Mouse (Mus musculus) cerebellum, postnatal 36 days (tissue): ENCODE data around the gene Gm37240.

Source experiments
- DNase-seq, 2 experiments: peaks; one replicate each; pipeline ENCODE4 v3.0.0; 2021 to 2022; ENCODE audit warnings: mixed read lengths in 2 of 2

The Gm37240 gene

DNA sequence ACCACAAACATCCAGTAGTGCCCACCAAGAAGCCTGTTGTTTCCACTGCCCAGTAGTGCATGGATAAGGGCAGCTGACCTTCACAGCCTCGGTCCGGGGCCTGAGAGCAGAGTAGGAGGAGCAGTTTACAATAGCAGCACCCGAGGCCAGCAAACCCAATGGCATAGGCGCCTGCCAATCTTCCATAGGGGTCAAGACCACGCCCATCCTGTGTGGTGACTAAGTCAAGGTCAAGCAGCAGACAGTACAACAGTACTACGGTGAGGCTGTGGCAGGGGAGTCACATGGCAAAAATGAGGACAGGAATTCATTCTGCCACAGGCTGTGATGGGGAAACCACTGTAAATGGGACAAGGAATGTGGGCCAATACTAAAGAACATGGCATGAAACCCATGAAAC lies 417.6 kb downstream of the Gm37240 start:
- no peak for DNase-seq

DNA sequence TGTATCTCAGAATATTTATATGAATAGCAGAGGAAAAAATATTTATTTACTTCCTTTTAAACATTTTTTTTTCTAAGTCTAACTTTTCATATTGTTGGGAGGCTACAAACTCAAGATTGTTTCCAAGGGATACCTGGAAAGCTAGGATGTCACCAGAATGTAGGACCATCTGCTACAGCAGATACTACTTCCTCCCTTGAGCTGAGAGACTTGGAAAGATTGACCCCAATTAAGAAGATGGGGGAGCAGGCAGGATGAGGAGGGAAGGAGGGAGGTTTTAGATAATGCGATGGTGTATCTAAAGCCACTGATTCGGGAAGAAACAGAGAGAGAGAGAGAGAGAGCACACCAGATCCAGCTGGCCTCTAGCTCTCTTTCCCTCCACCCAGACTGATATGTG lies 418.3 kb downstream of the Gm37240 start:
- DNase-seq = no peak

DNA sequence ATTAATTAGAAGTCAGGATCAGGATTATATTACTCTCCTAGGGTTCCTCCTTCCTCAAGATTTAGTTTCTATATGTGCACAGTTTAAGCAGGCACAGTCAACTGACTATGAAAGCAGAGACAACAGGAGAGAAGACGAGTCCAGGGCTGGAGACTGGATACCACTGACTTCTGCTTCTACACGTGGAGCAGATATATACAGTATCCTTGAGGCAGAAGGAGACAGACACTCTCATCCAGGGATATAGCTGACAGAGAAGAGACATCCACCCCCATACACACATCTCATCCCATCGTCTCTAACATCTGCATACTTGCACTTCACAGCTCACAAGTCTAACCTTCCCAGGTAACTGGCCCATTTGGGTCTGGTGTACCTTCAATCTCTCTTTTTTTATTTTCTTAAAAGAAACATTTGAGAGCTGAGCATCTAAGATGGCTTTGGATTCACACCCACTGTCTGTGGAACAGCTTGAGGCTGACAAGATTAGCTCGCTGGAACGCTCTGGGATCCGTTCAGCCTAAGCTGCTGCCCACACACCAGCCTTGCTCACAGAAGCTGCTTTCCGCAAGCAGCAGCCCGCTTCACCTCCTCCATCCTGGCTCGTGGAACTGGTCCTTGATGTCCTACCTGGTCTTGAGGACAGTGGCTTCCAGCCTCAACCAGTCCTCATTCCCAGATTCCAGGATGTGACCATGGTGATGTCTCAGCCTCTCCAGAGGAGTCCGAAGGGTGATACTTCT lies 421.9 kb downstream of the Gm37240 start:
- DNase-seq = peak; percentile 31 to 43

DNA sequence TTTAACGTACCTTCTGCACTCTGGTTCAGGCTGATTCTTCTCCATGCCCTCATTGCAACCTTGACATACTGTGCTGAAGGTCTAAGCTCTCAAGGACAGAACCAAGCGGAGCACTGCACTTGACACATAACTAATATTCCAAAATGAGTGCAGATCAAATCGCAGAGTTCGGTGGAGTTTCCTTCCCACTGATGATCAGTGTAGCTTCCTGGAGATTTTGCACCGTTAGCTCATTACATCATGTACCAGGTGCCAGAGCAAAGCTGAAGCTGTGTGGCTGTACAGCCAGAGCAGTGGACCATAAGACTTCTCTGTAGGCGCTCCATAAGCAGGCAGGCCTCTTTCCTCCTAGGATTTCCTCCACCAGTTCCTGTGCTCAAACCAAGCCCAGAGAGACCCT lies 427.3 kb downstream of the Gm37240 start:
- no peak for DNase-seq

DNA sequence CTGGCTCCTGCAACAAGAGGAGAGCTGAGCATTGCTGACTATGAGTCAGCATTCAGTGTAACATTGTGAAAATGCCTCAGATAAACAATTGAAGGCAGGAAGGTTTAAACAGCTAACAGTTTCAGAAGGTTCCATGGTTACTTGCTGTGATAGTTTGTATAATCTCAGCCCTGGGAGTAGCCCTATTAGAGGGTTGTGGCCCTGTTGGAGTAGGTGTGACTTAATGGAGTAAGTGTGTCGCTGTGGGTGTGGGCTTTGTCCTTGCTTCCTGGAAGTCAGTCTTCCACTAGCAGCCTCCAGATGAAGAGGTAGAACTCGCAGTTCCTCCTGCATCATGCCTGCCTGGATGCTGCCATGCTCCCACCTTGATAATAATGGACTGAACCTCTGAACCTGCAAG lies 430.3 kb downstream of the Gm37240 start:
- no peak for DNase-seq

DNA sequence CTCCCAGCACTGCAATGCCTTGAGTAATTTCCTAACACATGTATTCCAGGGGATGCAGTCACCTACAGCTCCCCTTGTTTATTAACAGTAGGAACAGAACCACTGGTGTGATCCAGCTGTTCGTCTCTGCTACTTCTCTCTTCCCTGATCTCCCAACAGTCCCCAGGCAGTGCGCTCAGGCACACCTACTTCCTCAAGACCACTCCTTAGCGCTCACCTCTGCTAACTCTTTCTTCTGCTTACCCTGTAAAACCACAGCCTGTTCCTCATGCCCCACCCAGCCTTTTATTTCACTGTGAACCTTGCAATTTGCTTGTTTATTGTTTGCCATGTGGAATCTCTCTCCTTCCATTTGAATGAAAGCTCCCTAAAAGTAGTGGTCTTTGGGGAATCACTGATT lies 431.9 kb downstream of the Gm37240 start:
- DNase-seq = no peak

DNA sequence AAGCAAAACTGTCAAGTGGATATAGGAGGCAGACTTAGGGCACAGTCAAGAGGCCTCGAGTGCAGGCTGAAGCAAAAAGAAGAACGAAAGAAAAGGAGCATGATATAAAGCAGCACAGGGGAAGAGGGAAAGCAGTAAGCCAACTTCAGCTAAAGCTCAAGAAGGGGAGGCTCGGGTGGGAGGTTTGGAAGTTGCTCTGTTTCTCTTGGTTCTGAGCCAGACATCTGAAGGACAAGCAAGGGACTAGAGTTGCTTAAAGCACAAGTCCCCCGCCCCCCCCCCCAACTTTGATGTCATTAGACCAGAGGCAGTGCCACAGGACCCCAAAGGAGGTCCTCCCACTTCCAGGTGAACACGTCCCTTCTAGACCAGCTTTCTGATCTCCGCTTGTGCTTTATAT lies 433.3 kb downstream of the Gm37240 start:
- no peak for DNase-seq

DNA sequence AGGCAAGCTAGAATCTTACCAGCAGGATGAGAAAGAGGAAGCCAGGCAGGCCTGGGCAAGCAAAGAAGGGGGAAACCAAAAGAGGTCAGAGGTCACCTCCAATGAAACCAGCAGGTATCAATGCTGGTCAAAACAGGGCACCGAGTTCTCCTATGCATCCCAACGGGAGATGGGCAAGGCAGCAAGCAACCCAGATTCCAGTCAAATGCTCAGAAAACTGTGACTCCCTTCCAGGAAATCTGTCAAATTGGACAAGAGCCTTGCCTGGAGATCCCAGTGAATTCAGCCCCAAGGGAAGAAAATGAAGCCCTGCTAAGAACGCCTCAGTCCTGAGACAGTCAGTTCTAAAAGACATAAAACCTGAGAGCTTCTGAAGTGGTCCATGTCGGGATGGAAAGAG lies 437.9 kb downstream of the Gm37240 start:
- peak; percentile 42 to 63 for DNase-seq

DNA sequence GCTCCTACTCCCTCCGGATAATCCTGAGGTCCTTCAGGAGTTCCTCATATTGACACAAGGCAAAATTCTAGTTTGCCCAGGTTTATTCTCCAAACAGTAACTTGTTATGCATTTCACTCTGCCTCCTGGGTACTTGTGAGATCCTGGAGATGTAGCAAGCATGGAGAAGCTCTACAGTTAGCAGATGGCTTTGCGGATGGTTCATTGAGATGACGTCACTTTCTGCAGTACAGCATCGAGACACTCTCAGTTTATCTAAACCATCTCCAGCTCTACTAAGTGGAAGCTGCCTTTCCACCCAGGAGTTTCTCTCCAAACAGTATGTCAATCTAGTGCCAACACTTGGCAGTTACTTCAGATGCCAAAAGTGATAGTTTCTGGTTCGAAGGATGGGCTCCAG lies 444.5 kb downstream of the Gm37240 start:
- no peak for DNase-seq

DNA sequence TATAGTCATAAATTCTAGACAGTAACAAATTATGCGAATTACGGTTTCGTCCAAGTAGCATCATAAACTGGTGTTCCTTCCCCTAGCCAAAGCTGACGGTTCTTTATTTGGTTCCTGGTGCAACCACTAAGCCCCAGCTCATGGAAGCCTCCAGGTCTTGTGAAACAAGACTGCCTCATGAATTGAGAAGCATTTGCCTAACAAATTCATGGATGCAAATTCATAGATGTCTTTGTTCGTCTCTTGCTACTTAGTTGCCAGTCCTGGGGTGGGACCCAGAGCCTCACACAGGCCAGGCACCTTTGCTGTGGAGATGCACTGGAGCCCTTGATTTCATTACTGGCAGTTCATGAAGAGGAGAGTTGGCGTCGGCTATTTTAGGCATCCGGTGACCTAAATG lies 445.1 kb downstream of the Gm37240 start:
- DNase-seq = no peak

DNA sequence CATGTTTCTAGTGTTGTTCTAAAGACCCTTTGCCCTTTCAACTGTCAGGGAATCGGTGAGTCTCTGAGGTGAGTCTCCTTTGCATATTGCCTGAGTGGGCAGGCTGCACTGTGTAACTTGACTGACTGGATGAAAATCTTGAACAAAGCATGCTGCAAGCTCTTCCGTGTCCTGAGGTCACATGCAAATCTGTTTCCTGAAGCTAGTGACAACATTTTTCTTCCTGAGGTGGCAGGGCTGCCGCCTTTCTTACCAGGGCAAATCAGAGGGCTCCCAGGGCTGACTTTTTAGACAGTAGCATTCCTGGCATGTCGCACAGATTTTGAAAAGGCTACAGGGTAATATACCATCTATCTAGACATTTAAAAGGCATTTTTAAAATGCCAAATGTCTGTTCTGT lies 451.9 kb downstream of the Gm37240 start:
- no peak for DNase-seq

DNA sequence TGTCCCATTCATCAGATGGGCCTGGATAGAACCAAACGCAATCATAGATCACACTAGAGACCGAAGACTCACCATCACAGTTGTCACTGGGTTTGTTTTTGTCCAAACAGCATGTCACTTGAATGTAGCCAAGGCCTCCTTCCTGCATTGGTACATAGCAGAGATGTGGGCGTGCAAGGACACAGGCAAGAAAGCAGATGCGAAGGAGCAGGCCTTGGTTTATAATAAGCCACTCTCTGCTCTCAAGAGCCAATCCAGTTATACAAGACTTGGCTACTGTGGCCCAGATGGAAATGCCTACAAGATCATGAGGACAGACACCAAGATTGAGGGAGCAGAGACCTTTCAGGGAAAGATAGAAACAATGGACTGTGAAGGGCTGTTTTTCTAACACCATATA lies 456.1 kb downstream of the Gm37240 start:
- no peak for DNase-seq

DNA sequence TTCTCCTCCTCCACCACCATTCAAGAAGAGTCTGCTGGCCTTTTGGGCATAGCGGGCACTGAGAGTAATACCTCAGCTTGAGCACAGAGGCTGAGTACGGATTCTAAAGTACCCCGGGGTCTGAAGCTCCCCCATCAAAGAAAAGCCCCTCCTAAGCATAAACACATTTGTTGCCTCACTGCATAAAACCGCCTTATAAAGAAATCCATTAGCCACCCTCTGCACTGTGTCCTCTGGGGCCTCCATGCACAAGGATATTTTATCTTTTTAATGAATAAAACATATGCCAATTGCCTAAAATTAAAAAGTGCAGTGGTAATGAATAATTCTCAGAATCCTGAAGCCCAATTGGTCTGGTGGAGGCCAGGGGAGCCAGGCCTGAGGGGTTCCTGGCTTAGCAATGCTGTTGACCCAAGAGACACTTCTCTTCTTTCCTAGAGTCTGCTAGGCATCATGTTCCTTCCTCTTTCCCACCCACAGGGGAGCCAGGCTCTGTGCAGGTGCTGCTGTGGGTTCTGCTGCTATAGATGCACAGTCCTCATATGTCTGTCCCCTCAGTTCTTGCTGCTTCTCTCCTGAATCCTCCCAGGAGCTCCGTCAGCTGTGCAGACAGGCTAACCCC lies 463.8 kb downstream of the Gm37240 start:
- DNase-seq = no peak

DNA sequence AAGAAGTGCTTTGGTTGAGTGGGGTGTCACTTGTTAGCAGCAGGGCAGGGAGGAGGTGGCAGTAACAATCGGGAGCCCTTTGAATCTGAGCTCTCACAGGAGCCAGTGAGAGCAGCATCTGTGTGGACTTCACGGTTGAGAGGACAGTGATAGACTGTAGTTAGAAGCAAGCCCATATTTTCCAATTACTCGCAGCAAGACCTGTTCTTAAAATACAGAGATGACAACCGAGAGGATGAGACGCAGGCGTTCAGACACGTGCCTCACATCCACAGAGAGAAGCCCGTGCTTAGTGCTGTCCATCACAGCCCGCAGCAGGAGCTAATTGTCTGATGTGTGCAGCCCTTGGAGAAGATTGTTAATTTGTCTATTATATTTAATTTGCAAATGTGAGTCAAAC lies 465.9 kb downstream of the Gm37240 start:
- no peak for DNase-seq

DNA sequence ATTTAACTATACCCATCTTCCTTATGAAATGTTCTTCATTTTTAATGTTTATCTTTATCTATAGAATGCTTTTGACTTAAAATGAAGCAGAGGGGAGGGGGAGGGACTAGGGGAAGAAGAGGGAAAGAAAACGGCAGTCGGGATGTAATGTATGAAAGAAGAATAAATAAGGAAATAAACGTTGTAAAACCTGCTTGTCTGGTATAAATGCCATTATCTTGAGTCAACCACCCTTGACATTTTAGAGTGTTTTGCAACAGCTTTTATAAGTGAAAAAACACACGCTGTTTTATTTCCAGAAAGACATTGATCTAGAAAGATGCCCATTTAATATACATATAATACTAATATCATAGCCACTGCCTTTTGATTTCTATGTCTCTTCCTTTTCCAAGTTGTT lies 469.7 kb downstream of the Gm37240 start:
- no peak for DNase-seq

DNA sequence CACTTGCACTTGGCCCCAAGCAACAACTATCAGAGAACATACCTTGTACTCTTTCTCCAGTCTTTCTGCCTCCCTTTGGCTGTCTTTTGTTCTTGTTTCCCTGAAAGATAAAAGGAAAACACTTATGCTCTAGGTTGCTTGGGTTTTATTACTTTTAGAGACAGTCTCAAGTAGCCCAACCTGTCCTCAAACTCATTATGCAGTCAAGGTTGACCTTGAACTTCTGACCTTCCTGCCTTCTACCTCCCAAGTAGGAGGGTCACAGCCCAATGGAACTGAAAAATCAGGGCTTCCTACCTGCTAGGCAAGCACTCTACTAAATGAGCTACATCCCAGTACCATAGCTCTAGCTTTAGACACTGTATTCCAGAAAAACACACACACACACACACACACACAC lies 488.5 kb downstream of the Gm37240 start:
- no peak for DNase-seq

DNA sequence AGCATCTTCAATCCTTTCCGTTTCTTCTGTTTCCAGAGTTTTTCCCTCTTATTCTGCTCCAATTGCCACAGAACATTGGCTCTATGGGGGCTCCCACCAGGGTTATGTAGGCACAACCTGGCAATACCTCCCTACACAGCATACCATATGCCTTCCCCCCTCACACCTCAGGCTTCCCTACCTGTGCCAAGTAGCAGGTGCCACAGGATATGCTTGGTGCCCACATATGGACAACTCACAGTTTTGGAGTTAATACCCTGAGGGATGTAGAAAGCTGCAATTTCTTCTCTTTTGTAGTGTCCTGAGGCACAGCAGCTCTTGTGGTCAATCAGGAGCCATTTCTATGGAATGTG lies 488.9 kb downstream of the Gm37240 start:
- DNase-seq = peak; percentile 82 to 85

DNA sequence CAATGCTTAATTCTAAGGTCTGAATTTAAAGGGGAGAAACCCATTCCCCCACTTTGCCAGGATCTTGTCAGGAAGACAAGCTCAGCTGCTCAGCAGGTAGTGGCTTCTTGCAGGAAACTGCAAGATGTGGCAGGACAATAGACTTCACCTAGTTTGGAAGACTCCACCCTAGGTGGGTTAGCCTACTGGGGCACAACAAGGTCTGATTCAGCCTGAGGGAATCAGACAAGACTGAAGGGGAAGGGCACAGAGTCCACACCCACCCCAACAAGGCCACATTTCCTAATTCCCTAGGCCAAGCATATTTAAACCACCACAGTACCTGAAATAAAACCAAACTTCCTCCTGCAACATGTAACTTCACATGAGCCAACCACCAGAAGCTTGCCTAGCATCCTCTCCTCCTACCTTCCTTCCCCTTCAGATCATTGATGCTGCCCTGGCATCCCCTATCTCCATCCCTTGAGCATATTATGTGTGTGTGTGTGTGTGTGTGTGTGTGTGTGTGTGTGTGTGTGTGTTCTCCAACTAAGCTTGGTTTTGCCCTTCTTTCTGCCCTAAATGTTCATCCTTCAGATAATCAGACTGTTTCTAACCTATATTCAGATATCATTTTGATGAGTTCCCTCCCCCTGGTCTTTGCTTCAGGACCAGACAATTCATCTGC lies 489.4 kb downstream of the Gm37240 start:
- DNase-seq = peak in 1 of 2 experiments; percentile 24

DNA sequence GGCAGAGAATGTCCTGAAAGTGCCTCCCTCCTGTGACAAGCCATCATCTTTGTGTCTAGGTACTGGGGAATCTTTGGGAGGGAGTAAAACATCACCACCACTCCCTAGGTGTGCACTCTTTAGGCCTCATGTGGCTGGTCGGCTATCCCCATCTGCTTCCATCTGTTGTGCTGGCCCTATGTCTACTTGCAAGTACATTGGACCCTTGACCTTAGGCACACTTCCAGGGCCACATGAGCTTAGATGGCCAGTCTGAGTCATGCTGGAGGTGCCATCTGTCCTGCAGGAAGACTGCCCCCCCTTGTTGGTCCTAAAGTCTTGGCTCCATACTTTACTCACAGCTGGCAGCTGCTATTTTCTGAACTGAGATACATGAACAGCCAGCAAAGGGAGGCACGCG lies 493.9 kb downstream of the Gm37240 start:
- peak; percentile 80 to 86 for DNase-seq

DNA sequence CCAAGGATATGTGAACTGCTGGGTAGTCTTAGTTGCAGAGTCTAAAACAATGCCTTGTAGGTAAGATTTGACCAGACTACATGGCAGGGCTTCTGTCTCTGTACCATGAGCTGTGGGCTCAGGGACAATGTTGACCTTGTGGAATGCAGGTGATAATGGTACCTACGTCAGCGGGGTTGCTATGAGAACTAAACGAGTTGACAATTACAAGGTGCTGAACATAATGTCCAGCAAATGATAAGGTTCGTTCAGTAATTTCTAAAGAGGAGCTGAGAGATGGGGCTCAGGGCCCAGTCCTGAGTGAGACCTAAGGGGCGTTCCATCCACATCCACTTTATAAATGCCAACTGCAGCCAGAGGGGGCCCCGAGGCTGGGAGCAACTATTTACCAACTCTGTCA lies 495.6 kb downstream of the Gm37240 start:
- DNase-seq = no peak

DNA sequence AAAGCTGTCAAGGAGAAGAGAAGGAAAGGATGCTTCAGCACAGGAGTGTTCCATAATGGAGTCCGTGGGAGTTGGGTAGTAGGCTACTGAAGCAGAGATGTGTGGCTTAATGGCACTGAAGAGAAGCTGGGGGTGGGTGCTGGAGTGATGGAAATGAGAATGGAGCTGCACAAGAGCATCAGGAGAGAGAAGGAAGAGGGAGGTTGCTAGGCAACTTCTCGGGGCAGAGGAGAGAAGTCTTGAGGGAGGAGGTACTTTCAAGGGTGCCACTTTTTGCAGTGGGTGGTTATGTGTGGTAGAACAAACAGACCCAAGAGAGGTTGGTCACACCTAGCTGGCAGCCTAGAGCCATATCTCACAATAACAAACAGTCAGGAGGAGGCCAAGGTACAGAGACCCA lies 496.2 kb downstream of the Gm37240 start:
- no peak for DNase-seq

DNA sequence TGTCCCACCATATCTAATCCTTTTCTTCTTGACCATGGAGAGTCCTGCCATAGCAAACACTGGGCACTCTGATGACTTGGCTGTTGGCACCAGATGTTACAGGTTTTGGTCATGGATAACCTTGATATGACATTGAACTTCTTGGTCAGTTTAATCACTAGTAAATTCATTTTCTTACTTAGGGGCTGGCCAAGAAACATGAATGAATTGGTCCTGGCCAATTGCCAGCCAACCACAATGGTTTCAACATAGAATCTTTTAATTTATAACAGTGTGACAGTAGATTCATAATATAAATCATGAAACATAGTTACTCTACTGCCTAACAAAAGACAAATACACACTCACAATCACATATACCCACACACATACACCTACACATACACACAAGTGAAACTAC lies 501.9 kb downstream of the Gm37240 start:
- no peak for DNase-seq

DNA sequence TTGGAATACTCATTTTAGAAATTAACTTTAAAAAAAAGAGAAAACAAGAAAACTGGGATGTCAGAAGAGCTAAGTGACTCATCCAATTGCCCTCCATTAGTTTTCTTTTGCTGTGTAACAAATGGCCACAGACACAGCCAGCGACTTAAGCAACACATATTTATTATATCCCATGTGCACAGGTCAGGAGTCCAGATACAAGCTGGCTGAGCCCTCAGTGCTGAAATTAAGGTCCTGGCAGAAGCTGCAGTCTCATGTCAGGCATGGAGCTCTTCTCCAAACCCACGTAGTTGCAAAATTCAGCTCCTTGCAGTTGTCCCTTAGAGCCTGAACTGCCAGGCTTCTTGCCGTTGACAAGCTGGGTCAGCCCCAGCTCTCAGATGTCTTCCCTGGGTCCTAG lies 504.0 kb downstream of the Gm37240 start:
- no peak for DNase-seq

DNA sequence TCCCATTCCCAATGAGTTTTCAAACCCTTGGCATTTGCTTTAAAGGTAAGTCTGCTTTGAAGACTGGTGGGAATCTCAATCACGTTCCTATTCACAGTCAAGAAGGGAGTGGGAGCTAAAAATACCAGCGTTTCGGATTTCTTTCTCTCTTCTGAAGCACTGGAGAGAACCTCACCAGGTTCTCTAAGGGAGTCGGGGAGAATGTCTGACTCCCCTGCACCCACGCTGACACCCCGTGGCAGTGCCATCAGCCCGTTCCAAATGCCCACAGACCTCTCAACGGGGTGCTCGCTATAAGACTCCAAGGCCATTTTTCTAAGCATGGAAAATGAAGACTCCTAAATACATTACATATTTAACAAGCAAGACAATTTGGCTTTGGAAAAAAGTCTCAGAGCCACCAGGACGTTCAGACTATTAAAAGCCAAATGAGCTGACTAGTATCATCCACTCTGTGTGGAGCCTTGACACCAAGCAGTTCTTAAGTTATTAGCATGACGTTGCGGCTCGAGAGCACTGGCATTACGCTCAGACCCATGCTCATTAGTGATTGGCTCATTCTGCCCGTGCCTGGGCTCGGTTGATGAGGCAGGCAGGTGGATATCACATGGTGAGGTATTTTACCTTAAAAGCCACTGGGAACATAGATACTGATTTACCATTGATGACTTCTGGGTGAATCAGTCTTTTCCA lies 508.5 kb downstream of the Gm37240 start:
- DNase-seq = peak; percentile 28 to 53
